Mouse (Mus musculus) R1 (cell line): Measurements from ENCODE around the gene Ppp2r3a.

Experiments used
- DNase-seq: peaks from one replicate; pipeline ENCODE4 v3.0.0-alpha.2; 2018; ENCODE audit warnings: low read depth, low spot score

Gene Ppp2r3a

GRCm38 (mm10) chr9:101252541-101252940, 946 bp upstream of the Ppp2r3a start:
- DNase-seq, result no peak

- peak; percentile 83 for DNase-seq
Observed at GRCm38 (mm10) chr9:101250981-101251643, 483 bp downstream of the Ppp2r3a start.

GRCm38 (mm10) chr9:101250486-101250885, 1.1 kb downstream of the Ppp2r3a start:
- no peak for DNase-seq

- no peak for DNase-seq
Observed at GRCm38 (mm10) chr9:101249626-101250025, 2.0 kb downstream of the Ppp2r3a start.

GRCm38 (mm10) chr9:101247541-101247940, 4.1 kb downstream of the Ppp2r3a start:
- DNase-seq, result no peak

GRCm38 (mm10) chr9:101245493-101245892, 6.1 kb downstream of the Ppp2r3a start:
- no peak for DNase-seq

GRCm38 (mm10) chr9:101243711-101244110, 7.9 kb downstream of the Ppp2r3a start:
- no peak for DNase-seq

- DNase-seq, result no peak
Observed at GRCm38 (mm10) chr9:101240161-101240560, 11.4 kb downstream of the Ppp2r3a start.

GRCm38 (mm10) chr9:101235786-101236185, 15.8 kb downstream of the Ppp2r3a start:
- no peak for DNase-seq

GRCm38 (mm10) chr9:101232034-101232433, 19.6 kb downstream of the Ppp2r3a start:
- no peak for DNase-seq

- DNase-seq, result no peak
Observed at GRCm38 (mm10) chr9:101230028-101230427, 21.6 kb downstream of the Ppp2r3a start.

- DNase-seq, result no peak
Observed at GRCm38 (mm10) chr9:101228892-101229291, 22.7 kb downstream of the Ppp2r3a start.

GRCm38 (mm10) chr9:101207984-101208383, 43.6 kb downstream of the Ppp2r3a start:
- no peak for DNase-seq

GRCm38 (mm10) chr9:101206516-101206915, 45.1 kb downstream of the Ppp2r3a start:
- no peak for DNase-seq

- no peak for DNase-seq
Observed at GRCm38 (mm10) chr9:101205216-101205615, 46.4 kb downstream of the Ppp2r3a start.

- peak; percentile 8 for DNase-seq
Observed at GRCm38 (mm10) chr9:101204059-101204458, 47.5 kb downstream of the Ppp2r3a start.

- peak; percentile 30 for DNase-seq
Observed at GRCm38 (mm10) chr9:101200627-101201026, 51.0 kb downstream of the Ppp2r3a start.

- no peak for DNase-seq
Observed at GRCm38 (mm10) chr9:101198804-101199203, 52.8 kb downstream of the Ppp2r3a start.

- DNase-seq, result no peak
Observed at GRCm38 (mm10) chr9:101198261-101198660, 53.3 kb downstream of the Ppp2r3a start.

GRCm38 (mm10) chr9:101181962-101182701, 69.5 kb downstream of the Ppp2r3a start:
- DNase-seq, result peak; percentile 84

- DNase-seq, result no peak
Observed at GRCm38 (mm10) chr9:101181291-101181690, 70.3 kb downstream of the Ppp2r3a start.

GRCm38 (mm10) chr9:101180234-101180633, 71.4 kb downstream of the Ppp2r3a start:
- no peak for DNase-seq

GRCm38 (mm10) chr9:101160627-101161026, 91.0 kb downstream of the Ppp2r3a start:
- DNase-seq, result no peak
